Mouse (Mus musculus) spleen, adult 2 months (tissue): ENCODE results near the gene Wfdc9. TPM values are rescaled to one million over a fixed set of nuclear protein-coding genes. Genes with fewer than 3 reads are reported as not detected.

ENCODE experiments used
- DNase-seq, 2 experiments: peaks; one replicate each; pipeline versions ENCODE4 v3.0.0 to v3.0.0-alpha.2; 2012 to 2021; ENCODE audit warnings: low spot score in 2 of 2, low read depth in 1 of 2
- H3K27ac ChIP-seq: fragments of 200-500 bp; 2 replicates; pipeline ENCODE4 v1.5.1; 2012; ENCODE audit warnings: low read length, inconsistent platforms; ENCODE audit not compliant: insufficient read depth
- H3K27me3 ChIP-seq: fragments of 200-500 bp; 2 replicates; pipeline ENCODE4 v1.6.1; 2012; ENCODE audit warnings: mild to moderate bottlenecking, moderate library complexity, low read length, inconsistent platforms; ENCODE audit not compliant: control insufficient read depth, insufficient read depth
- H3K36me3 ChIP-seq: fragments of 200-500 bp; 2 replicates; pipeline ENCODE4 v1.6.1; 2012; ENCODE audit warnings: mild to moderate bottlenecking, low read length, inconsistent platforms; ENCODE audit not compliant: control insufficient read depth, insufficient read depth
- H3K4me1 ChIP-seq: fragments of 200-500 bp; 2 replicates; pipeline ENCODE4 v1.6.1; 2011; ENCODE audit warnings: inconsistent platforms; ENCODE audit not compliant: control insufficient read depth, insufficient read depth, insufficient read length
- H3K4me3 ChIP-seq: fragments of 200-500 bp; 2 replicates; pipeline ENCODE4 v1.5.1; 2011; ENCODE audit warnings: mild to moderate bottlenecking, inconsistent platforms; ENCODE audit not compliant: insufficient read depth, insufficient read length; ENCODE audit errors: extremely low read depth
- CTCF ChIP-seq: fragments of 200-500 bp; IDR thresholded peaks from 2 replicates; pipeline ENCODE4 v1.5.1; 2011; ENCODE audit warnings: mild to moderate bottlenecking, inconsistent platforms; ENCODE audit not compliant: insufficient read depth, insufficient read length, insufficient replicate concordance; ENCODE audit errors: extremely low read depth
- POLR2A ChIP-seq: fragments of 200-500 bp; IDR thresholded peaks from 2 replicates; pipeline ENCODE4 v1.6.1; 2011; ENCODE audit warnings: low read depth, low read length, inconsistent platforms
- WGBS: fragments of 180-500 bp; shearing (Covaris S2); methylation state at CpG from one replicate; pipeline ENCODE4 v1.1.7; 2018; 5-methylcytosine and 5-hydroxymethylcytosine counted together
- polyA plus RNA-seq: library from polyadenylated mRNA; depleted of rRNA; stranded (reverse); fragments of >200 nt; gene quantifications from 2 replicates; pipeline ENCODE4 v1.2.3, GENCODE M21; 2012

The Wfdc9 gene
- polyA plus RNA-seq, 1 experiment = not detected

DNA sequence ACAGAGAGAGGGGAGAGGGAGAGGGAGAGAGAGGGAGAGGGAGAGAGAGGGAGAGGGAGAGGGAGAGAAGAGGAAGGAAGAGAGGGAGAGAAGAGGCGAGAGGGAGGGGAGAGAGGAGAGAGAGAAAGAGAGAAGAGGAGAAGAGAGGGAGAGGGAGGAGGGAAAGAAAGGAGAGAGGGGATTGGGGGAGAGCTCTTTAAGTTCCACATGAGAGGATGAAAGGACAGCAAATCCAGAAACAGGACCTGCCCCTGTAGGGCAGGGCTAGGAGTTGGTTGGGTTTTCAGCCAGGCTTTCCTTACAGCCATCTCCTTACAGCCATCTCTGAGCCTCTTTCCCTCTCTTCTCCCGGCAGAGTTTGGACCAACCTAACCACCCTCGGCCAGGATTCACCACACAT, 28.4 kb upstream of the Wfdc9 start, which contains the start of gene Wfdc13:
TSS of gene Wfdc13 (plus strand) at position 301 of the 400 bp plus-strand sequence.
- 64% methylated on average over 3 of the region's 3 CpGs for WGBS
- no peak for DNase-seq
- H3K4me1 ChIP-seq = no peaks in the 10 kb centered on the region
- TF ChIP-seq POLR2A (no peak), CTCF (no peak)
- H3K36me3 ChIP-seq = no peaks in the 10 kb centered on the region
- H3K4me3 ChIP-seq = no peak within 1 kb of the TSS
- H3K27ac ChIP-seq = no peak within 1 kb of the TSS
- no peaks in the 10 kb centered on the region for H3K27me3 ChIP-seq

DNA sequence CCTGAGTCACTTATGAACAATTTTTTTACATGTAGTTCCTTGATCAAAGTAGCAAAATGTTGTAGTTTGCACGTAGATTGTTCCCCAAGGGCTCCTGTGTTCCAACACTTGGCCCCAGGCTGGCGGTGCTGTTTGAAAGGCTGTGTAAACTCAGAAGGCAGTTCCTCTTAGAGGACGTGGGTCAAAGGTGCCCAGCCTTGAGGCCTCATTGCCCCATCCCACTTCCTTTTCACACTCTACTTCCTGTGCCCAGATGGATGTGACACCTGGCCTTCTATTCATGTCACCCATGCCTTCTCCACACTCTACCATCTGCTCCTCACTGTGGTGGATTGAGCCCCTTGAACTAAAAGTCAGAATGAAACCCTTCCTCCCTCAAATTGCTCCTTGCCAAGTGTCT, 23.5 kb upstream of the Wfdc9 start:
- no peak overlapping the region for H3K4me3 ChIP-seq
- H3K27me3 ChIP-seq = no peaks in the 10 kb centered on the region
- H3K27ac ChIP-seq = no peak overlapping the region
- H3K4me1 ChIP-seq = peaks cover 3% of the 10 kb centered on the region; the same call in 1 of the 2 replicates
- TF ChIP-seq POLR2A (no peak), CTCF (no peak)
- DNase-seq = no peak
- WGBS = 9% methylated on average over 3 of the region's 3 CpGs
- no peaks in the 10 kb centered on the region for H3K36me3 ChIP-seq

DNA sequence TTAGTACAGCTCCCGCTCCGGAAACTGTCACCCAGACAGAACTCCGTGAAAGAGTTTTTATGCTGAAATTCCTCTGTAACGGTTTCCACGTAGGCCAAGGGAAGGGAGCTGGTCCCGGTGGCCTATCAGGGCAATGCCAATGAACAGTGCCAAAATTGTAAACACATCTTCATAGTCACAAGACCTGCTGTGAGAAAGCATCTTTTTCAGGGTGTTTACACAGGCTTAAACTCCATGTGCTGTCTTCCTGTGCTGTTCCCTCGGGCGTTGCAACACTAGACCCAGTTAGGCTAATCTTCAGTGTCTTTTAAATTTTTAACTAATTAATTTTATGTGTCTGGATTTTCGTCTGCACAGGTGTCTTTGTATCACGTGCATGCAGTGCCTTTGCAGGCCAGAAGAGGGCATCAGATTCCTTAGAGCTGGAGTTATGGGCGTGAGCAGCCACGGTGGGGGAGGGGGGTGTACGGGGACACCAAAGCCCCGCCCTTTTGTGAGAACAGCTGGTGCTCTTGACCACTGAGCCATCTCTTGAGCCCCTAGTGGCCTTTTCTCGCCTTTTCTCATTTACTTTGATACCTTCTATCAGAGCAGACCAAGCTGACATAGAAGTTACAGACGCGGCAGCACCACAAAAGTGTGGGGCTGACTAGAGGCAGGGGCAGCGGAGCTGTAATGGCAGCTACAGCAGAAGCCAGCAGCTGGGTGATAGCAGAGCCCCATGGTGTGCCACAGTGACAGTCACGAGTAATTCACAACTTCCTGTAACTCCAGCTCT, 22.7 kb upstream of the Wfdc9 start:
- H3K36me3 ChIP-seq = no peaks in the 10 kb centered on the region
- H3K27ac ChIP-seq = no peak overlapping the region
- peak; percentile 29 to 63 for DNase-seq
- H3K4me1 ChIP-seq = peaks cover 3% of the 10 kb centered on the region; the same call in 1 of the 2 replicates
- 29% methylated on average over 19 of the region's 19 CpGs for WGBS
- no peak overlapping the region for H3K4me3 ChIP-seq
- no peaks in the 10 kb centered on the region for H3K27me3 ChIP-seq
- TF ChIP-seq CTCF = peak; percentile 62; the same call in 1 of the 2 replicates
- no peak for TF ChIP-seq POLR2A

DNA sequence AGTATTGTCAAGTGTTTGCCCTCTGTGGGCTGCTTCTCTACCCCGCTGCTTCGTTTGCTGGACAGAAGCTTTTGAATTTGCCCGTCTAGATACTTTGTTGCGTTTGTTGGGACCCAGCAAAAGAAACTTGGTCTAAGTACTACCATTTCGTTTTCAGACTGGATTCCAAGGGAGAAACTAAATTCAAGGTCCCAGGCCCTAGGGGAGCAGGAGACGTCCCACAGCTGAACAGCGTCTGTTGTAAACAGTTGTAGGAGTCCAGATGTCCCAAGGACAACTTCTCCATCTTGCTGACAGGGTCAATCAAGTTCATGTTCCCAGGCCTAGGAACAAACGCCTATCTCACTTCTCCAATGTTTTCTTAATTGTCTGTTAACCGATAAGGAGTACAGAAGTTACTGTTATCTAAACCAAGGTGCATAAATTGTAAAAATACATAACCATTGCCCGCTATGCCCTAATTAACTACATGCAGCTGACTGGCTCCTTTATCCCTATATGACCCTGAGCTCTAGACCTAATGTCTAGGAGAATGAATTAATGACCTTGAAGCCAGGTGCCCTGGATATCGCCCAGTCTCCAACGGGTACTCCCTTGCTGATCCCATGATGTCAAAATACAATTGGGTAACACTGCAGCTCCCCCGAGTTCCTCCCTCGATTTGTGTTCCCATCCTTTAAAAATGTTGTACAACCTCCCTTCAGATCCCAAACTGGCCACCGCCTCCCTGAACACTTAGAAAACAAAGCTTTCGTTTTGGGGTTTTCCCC, 20.7 kb upstream of the Wfdc9 start:
- Histone ChIP-seq H3K36me3 (no peaks in the 10 kb centered on the region), H3K27ac (no peak overlapping the region), H3K4me3 (no peak overlapping the region), H3K4me1 (peaks cover 3% of the 10 kb centered on the region; the same call in 1 of the 2 replicates), H3K27me3 (no peaks in the 10 kb centered on the region)
- no peak for DNase-seq
- 81% methylated on average over 16 of the region's 16 CpGs for WGBS
- TF ChIP-seq CTCF = no peak
- no peak for TF ChIP-seq POLR2A

DNA sequence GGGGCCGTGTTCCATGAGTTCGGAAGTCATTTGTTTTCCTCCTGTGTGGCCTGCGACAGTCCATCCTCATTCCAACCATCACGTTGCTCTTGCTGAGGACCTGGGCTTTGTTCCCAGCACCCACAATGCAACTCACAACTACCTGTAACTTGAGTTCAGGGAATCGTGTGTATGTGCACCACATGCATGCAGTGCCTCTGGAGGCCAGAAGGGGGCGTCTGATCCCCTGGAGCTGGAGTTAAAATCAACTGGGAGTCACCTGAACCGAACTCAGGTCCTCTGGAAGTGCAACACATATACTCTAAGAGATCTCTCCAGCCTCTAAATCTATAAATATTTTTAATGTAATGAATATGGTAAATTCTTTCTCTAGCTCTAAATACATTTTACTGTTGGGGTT, 19.7 kb upstream of the Wfdc9 start:
- H3K4me3 ChIP-seq = no peak overlapping the region
- TF ChIP-seq CTCF (no peak), POLR2A (no peak)
- H3K36me3 ChIP-seq = no peaks in the 10 kb centered on the region
- peaks cover 3% of the 10 kb centered on the region; the same call in 1 of the 2 replicates for H3K4me1 ChIP-seq
- no peak overlapping the region for H3K27ac ChIP-seq
- no peaks in the 10 kb centered on the region for H3K27me3 ChIP-seq
- whole genome bisulfite sequencing = 81% methylated on average over 7 of the region's 7 CpGs
- DNase-seq = no peak

DNA sequence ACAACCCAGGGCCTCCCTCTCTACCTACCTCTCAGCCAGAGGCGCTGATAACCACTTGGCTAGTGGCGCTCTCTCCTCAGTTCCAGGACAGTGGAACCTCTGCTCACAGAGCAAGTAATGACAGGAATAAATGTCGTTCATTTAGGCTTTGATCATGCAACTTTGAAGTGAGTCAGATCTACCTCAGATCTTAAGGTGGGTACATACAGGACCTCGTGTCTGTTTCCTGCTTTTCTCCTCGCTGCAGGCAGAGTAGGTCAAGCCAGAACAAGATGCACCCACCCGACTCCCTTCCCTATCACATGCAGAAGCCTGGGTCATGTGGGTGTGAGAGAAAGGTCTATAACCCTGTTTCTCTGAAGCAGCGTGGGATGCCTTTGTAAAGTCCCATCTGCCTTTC, 17.6 kb upstream of the Wfdc9 start, which contains the start of gene Wfdc11:
TSS of gene Wfdc11 (minus strand) at position 101 of the 400 bp plus-strand sequence.
- no peak within 1 kb of the TSS for H3K4me3 ChIP-seq
- 67% methylated on average over 7 of the region's 7 CpGs for WGBS
- no peaks in the 10 kb centered on the region for H3K4me1 ChIP-seq
- no peak for DNase-seq
- H3K36me3 ChIP-seq = no peaks in the 10 kb centered on the region
- no peak within 1 kb of the TSS for H3K27ac ChIP-seq
- no peaks in the 10 kb centered on the region for H3K27me3 ChIP-seq
- TF ChIP-seq CTCF (no peak), POLR2A (no peak)
